Mouse (Mus musculus) heart, postnatal 36 days (tissue): ENCODE results near the gene 4930519P11Rik. TPM values are rescaled to one million over a fixed set of nuclear protein-coding genes. Genes with fewer than 3 reads are reported as not detected.

Experiments used
- DNase-seq, 2 experiments: peaks; one replicate each; pipeline ENCODE4 v3.0.0; 2021 to 2022
- intact Hi-C: fragments of 180-260 bp; cut with DNase I; formaldehyde crosslinking; loops from one replicate; pipeline ENCODE4 v1.15.1; 2025
- total RNA-seq, 2 experiments: library from RNA; stranded (reverse); gene quantifications; 2 replicates each; pipeline ENCODE4 v1.2.3; 2021

4930519P11Rik gene
- not detected for total RNA-seq

GRCm38 (mm10) chr2:154613118-154614115, at the start of gene 4930519P11Rik, which contains the start of gene Zfp341:
4930519P11Rik (minus strand) TSS chr2:154613437.
Zfp341 (plus strand) TSS chr2:154613297.
- intact Hi-C loops, result loop anchor here (2.0 kb wide), 2 partner anchors 63 to 197 kb away; partner anchors contain the start of gene Actl10
- peak; percentile 87 to 89 for DNase-seq

DNA sequence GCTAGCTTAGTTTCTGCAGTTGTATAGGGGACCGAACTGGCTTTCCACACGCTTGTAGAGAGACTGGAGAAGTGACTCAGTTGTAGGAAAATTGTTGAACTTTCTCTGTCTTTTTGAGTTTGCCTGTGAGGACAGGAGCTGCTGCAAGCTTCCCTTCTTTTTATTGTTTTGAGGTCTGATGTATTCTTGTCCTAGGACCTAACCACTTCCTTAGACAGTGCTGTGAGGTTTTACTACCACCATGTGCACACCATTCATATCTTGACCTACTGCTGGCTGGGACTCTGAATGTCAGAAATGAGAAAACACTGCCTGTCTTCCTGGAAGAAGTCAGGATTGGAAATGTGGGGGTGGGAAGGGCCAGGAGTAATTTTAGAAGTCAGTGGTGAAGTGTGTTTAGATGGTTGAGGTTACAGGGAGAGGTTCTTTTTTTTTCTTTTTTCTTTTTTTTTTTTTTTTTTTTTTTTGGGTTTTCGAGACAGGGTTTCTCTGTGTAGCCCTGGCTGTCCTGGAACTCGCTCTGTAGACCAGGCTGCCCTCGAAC, 46.4 kb upstream of the 4930519P11Rik start:
- intact Hi-C loops, result loop anchor here (5.0 kb wide), 2 partner anchors 133 to 233 kb away; partner anchors contain the start of genes Eif2s2, Raly and a
- no peak for DNase-seq

GRCm38 (mm10) chr2:154659070-154659469, 45.8 kb upstream of the 4930519P11Rik start:
- intact Hi-C loops, result loop anchor here (5.0 kb wide), 2 partner anchors 133 to 233 kb away; partner anchors contain the start of genes Eif2s2, Raly and a
- no peak for DNase-seq

DNA sequence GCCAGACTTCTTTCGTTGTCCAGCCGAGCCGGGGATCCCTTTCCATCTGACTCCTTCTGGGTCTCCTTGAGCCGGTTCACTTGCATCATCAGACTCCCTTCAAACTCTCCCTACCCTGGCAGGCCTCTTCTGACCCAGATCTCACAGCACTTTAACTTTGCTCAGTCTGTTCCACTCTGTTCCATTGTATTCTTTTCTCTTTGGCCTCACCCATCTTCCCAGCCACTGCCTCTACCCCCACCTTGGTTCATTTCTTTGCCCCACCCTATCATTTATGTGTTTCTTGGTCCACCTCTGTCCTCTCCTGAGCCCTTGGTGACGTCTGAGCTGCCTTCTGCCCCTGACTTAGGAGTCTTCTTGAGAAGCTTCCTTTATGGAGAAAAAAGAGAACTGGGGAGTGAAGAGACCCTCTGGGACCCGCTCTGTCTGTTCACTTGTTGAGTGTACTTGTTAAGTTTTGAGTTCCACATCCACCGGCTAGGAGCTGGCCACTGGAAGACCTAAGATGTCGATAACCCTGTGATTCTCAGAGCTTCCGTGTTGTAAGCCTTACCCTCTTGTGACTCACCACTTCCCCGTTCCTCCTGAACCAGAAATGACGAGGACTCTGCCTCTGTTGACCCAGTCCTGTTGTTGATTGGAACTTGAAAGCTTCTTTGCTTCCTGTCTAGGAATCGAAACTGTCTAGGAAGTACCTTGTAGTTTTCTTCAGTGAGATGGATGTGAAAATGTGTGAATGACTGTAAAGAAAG, 44.4 kb upstream of the 4930519P11Rik start:
- DNase-seq, result peak; percentile 38
- intact Hi-C loops, result loop anchor here (5.0 kb wide), 2 partner anchors 135 to 235 kb away; partner anchors contain the start of genes Eif2s2, Raly and a

DNA sequence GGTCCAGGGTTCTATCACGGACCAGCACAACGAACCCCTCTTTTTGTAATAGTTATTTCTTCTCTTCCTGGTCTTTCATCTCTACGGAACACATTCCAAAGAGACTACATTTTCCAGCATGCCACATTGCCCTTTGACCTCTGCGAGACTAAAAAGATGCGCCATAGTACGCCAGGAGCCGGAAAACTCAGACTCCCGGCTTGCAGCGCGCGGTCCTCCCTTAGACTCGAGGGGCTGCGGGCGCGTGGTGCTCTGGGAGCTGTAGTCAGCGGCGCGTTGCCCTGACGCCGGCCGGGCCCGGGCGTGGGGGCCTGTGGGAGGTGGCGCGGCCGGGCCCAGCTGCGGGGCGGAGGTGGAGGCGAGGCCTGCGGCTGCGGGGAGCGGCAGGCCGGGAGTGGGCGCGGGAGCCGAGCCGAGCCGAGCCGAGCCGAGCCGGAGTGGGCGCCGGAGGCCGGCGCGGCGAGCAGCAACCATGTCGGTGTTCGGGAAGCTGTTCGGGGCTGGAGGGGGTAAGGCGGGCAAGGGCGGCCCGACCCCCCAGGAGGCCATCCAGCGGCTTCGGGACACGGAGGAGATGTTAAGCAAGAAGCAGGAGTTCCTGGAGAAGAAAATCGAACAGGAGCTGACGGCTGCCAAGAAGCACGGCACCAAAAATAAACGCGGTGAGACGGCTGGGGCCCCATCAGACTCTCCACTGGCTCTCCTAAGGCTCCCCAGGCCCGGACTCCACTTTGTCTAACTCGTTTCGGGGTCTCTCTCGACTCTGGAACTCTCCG, 43.7 kb upstream of the 4930519P11Rik start:
- peak; percentile 92 to 94 for DNase-seq
- intact Hi-C loops, result loop anchor here (5.0 kb wide), 2 partner anchors 135 to 235 kb away; partner anchors contain the start of genes Eif2s2, Raly and a

DNA sequence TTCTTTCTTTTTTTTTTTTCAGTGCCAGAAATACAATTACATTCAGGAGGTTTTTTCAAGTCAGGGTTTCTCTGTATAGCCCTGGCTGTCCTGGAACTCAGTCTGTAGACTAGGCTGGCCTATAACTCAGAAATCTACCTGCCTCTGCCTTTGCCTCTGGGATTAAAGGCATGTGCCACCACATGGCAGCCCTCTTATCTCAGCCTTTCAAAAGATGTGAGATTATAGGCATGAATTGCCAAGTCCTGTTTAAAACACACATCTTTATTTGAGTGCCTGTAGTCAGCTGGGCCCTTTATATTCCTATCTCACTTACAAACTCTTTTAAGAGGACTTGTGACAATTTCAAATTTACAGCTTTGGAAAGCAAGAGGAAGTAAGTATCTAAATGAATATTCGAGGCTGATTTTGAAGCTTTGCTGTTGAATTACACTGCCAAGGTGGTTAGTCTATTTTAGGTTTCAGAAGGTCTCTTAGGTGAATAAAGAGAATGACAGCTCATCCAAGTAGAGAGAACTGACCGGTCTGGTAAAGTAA, 42.7 kb upstream of the 4930519P11Rik start:
- intact Hi-C loops, result loop anchor here (5.0 kb wide), 2 partner anchors 136 to 236 kb away; partner anchors contain the start of genes Eif2s2, Raly and a
- no peak for DNase-seq

- intact Hi-C loops, result loop anchor here (5.0 kb wide), 2 partner anchors 137 to 237 kb away; partner anchors contain the start of genes Eif2s2, Raly and a
- no peak for DNase-seq
Observed at GRCm38 (mm10) chr2:154654976-154655375, 41.7 kb upstream of the 4930519P11Rik start.

GRCm38 (mm10) chr2:154651363-154651762, 38.1 kb upstream of the 4930519P11Rik start, which contains the start of gene Chmp4b:
Chmp4b (plus strand) TSS chr2:154651705.
- intact Hi-C loops, result no loop called here

DNA sequence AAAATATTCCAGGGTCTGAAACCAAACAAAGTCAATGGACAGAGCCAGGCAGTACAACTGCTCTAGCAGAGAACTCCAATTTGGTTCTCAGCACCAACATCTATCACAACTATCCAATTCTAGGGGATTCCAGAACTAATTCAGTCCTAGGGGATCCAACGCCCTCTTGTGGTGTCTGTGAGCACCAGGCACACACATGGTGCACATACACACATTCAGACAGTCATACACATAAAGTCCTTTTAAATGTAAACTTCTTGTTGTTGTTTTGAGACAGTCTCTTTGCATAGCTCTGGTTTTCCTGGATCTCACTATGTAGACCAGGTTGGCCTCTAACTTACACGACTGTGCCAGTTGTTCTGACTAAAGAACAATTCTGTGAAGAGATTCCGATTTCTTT, 37.2 kb upstream of the 4930519P11Rik start:
- no peak for DNase-seq

More at GRCm38 (mm10) chr2:154651363-154651762, 38.1 kb upstream of the 4930519P11Rik start, which contains the start of gene Chmp4b:
- no peak for DNase-seq

GRCm38 (mm10) chr2:154648086-154648485, 34.8 kb upstream of the 4930519P11Rik start:
- peak in 1 of 2 experiments; percentile 21 for DNase-seq
- intact Hi-C loops, result no loop called here

More for the DNA sequence above, 37.2 kb upstream of the 4930519P11Rik start:
- intact Hi-C loops, result no loop called here

- peak in 1 of 2 experiments; percentile 15 for DNase-seq
- intact Hi-C loops, result loop anchor here (2.0 kb wide), 1 partner anchor 296 kb away; no protein-coding TSS in a partner anchor
Observed at GRCm38 (mm10) chr2:154646634-154647033, 33.4 kb upstream of the 4930519P11Rik start.

DNA sequence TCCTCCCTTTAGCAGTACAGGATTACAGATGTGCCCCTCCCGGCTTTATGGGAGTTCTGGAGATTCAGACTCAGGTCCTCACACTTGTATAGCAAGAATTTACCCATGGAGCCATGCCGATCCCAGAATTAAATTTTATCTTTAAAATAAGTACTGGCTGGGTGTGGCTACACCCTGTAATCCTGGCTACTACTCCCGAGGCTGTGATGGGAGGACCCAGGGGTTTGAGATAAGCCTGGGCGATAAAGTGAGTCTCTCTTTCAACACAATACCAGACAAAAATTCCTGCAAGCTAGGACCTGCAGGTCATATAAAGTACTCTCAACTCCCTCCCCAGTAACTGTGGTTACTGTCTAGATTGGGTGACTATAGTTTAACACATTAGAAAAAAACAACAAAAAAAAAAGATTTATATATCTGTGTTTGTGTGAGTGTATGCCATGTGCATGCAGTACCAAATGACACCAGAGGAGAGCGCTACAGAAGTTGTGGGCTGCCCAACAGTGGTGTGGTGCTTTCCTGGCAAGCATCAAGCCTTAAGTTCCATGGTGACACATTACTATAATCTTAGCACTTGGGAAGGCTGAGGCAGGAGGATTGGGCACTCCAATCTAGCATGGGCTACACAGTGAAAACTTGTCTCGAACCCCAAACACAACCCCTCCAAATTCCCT, 29.6 kb upstream of the 4930519P11Rik start:
- intact Hi-C loops, result no loop called here
- no peak for DNase-seq

DNA sequence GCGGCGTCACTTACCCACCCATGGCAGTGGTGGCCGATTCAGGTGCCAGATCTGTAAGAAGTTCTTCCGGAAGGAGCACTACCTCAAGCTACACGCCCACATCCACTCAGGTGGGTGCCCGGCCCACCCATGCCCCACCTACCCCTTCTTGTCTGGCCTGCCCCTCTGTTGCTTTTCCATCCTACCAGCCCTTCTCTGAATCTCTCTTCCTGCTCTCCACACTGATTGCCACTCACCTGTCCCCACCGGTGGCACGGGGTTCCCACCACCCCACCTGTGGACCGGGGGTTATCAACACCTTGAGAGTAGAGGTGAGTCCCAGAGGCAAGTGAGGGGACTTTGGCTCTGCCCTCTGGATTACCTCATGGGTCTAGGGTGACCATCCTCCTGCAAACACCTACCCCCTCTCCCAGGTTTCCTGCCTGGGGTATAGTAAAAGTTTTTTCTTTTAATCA, 28.8 kb upstream of the 4930519P11Rik start:
- intact Hi-C loops, result no loop called here
- no peak for DNase-seq

DNA sequence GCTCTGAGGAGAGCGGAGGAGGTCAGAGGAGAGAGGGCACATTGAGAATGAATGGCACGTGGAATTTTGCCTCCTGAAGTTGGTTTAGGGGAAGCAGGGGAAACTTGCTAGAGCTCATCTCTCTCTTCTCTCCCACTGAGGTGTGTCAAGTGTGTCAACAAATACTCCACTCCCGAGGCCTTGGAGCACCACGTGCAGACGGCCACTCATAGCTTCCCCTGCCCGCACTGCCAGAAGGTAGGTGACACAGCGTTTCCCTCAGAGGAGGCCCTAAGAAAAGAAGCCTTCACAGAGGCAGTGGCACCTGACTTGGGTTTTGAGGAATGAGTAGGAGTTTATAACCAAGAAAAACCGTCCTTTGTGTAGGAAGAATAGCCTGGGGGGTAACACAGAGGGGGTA, 27.9 kb upstream of the 4930519P11Rik start:
- intact Hi-C loops, result no loop called here
- no peak for DNase-seq

DNA sequence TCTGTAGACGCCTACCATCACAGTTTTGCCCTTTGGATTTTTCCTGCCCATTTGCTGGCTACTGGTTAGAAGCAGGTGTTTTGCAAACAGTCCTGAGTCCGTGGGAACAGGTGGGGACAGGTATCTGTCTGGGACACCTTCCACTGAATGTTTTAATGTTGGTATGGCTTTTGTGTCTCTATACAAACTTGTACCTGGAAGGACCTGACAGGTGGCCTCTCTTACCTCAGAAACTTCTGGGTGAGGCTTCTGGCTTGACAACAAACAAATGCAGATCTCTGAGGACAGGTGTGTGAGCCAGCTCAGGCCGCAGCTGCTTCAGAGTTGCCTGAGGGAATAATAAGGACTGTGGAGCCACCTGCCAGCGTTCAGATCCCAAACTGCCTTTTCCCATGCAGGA, 25.9 kb upstream of the 4930519P11Rik start:
- intact Hi-C loops, result no loop called here
- DNase-seq, result no peak

GRCm38 (mm10) chr2:154638521-154638920, 25.3 kb upstream of the 4930519P11Rik start:
- intact Hi-C loops, result no loop called here
- no peak for DNase-seq

GRCm38 (mm10) chr2:154635826-154636225, 22.6 kb upstream of the 4930519P11Rik start:
- DNase-seq, result no peak
- intact Hi-C loops, result no loop called here
